Mouse (Mus musculus) kidney, embryonic 16.5 days (tissue): ENCODE measurements around the gene Usp20. TPM values are rescaled to one million over a fixed set of nuclear protein-coding genes. Genes with fewer than 3 reads are reported as not detected.

Experiments used
- ATAC-seq: fragments of 200-750 bp; cut with Nextera tagmentation; 2 replicates; pipeline ENCODE4 v1.8.0; 2017; ENCODE audit warnings: moderate TSS enrichment; ENCODE audit not compliant: low FRiP score, low TSS enrichment
- H3K27ac ChIP-seq: fragments of 300-500 bp; sonication (generic); 2 replicates; pipeline ENCODE4 v1.5.1; 2014; ENCODE audit warnings: low read length
- H3K27me3 ChIP-seq: fragments of 300-500 bp; sonication (generic); 2 replicates; pipeline ENCODE4 v1.6.1; 2014; ENCODE audit warnings: low read length, control low read depth, mixed read lengths; ENCODE audit not compliant: insufficient read depth
- H3K36me3 ChIP-seq: fragments of 300-500 bp; sonication (generic); 2 replicates; pipeline ENCODE4 v1.6.1; 2014; ENCODE audit warnings: low read length, control low read depth, mixed read lengths; ENCODE audit not compliant: insufficient read depth
- H3K4me1 ChIP-seq: fragments of 300-500 bp; sonication (generic); 2 replicates; pipeline ENCODE4 v1.6.1; 2014; ENCODE audit warnings: low read length, control low read depth, mixed read lengths; ENCODE audit not compliant: insufficient read depth
- H3K4me2 ChIP-seq: fragments of 300-500 bp; sonication (generic); replicated peaks from 2 replicates; pipeline ENCODE4 v1.6.1; 2014; ENCODE audit warnings: low read depth, low read length
- H3K4me3 ChIP-seq: fragments of 300-500 bp; sonication (generic); 2 replicates; pipeline ENCODE4 v1.5.1; 2014; ENCODE audit warnings: mild to moderate bottlenecking, low read length
- H3K9ac ChIP-seq: fragments of 300-500 bp; sonication (generic); replicated peaks from 2 replicates; pipeline ENCODE4 v1.6.1; 2014; ENCODE audit warnings: low read length
- H3K9me3 ChIP-seq: fragments of 300-500 bp; sonication (generic); 2 replicates; pipeline ENCODE4 v1.6.1; 2016; ENCODE audit warnings: low read length, control low read depth
- WGBS: fragments of 180-500 bp; shearing (Covaris S2); extraction: QIAGEN DNeasy Blood & Tissue Kit; methylation state at CpG from one replicate; pipeline ENCODE4 v1.1.7; 2014; 5-methylcytosine and 5-hydroxymethylcytosine counted together
- polyA plus RNA-seq: library from polyadenylated mRNA; unstranded; fragments of >200 nt; fragmentation: Nextera tagmentation; extraction: Ambion mirVana; gene quantifications from 2 replicates; pipeline ENCODE4 v1.2.1, GENCODE M21; 2015

Usp20 gene
- polyA plus RNA-seq, 1 experiment from 2014 or later: 22.6 TPM

DNA sequence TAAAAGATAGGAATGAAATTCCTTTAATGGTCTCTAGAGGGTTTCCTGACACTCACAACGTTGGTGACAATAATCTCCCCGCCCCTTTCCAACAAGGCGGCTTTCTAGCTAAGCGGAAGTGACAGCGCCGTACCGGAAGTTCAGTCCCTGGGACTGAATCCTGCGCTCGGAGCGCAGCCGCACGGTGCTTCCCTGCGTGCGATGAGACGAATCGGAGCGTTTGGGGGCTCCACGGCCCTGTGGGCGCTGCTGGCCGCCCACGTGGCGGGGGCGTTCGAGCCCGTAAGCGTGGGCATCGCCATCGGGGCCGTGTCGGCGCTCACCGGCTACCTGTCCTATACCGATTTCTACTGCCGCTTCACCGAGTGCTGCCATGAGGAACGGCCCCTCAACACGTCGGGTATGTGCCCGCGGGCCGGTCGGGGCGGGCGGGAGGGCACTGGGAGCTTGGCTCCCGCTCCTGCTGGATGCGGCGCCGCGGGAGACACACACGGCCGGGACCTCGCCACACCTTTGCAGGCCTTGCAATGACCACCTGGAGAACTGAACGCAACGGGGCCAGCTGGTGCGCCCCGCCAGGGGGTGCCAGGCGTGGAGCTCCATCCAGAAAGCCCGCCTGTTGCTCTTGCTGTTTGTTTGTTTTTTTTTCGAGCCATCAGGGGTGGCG is 29.1 kb upstream of the Usp20 start, which contains the start of gene Tor1b:
Gene Tor1b (plus strand): TSS at position 136 of the 667 bp plus-strand sequence.
- WGBS: under 1% methylated on average over 52 of the region's 60 CpGs
- ATAC-seq: peak; percentile 93
- H3K36me3 ChIP-seq: peaks cover 21% of the 10 kb centered on the region

DNA sequence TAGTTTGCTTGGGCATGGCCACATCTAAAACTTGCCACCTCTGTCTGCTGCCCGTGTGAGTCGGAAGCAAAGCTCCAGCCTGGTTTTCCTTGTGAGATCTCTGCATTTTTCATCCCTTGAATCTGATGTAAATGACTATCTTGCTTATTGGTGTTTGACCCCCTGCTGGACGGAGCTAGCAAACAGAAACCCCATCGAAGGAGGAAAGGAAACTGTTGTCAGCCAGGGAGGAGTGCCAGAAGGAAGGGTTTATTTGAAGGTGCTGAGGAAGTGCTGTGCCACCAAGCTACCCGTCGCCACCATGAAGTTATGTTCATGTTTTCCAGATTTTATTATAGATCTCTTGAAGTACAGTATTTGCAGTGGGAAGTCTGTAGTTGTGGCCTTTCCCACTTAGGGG is 27.3 kb upstream of the Usp20 start:
- Histone ChIP-seq H3K36me3 (peaks cover 38% of the 10 kb centered on the region), H3K4me3 (no peak overlapping the region), H3K9me3 (no peaks in the 10 kb centered on the region), H3K27me3 (no peaks in the 10 kb centered on the region), H3K4me1 (peaks cover 16% of the 10 kb centered on the region), H3K4me2 (peak overlapping the region; percentile 64; the same call in 1 of the 2 replicates), H3K27ac (no peak overlapping the region), H3K9ac (0 out of 2 replicates have a peak overlapping the region, but pooled peaks have one; percentile 6)
- no peak for ATAC-seq
- WGBS: 65% methylated on average over 6 of the region's 6 CpGs

More for the DNA sequence above, 29.1 kb upstream of the Usp20 start, which contains the start of gene Tor1b:
- peak within 1 kb of the TSS; percentile 85 for H3K4me3 ChIP-seq
- H3K27me3 ChIP-seq: no peaks in the 10 kb centered on the region
- H3K4me1 ChIP-seq: peaks cover 16% of the 10 kb centered on the region
- no peaks in the 10 kb centered on the region for H3K9me3 ChIP-seq
- peak within 1 kb of the TSS; percentile 92 for H3K9ac ChIP-seq
- H3K27ac ChIP-seq: peak within 1 kb of the TSS; percentile 83
- H3K4me2 ChIP-seq: peak within 1 kb of the TSS; percentile 64

DNA sequence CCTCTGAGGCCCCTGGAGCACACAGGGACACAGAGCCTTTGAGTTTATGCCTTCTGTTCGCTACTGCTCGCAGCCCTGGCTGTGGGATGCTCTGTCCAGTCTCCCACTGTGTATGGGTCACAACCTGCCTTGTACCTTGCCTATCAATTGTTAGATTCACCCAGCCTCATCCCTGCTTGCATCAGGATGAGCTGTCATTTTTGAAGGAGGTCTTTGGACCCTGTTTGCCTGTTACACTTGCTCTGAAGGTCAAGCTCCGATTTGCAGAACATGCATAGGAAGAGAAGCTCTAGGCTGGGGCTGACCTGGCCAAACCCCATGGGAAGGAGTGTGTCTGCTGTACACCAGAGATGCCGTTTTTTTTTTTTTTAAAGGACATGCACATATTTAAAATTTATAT is 24.6 kb upstream of the Usp20 start:
- H3K4me3 ChIP-seq: no peak overlapping the region
- H3K4me1 ChIP-seq: peaks cover 16% of the 10 kb centered on the region
- no peaks in the 10 kb centered on the region for H3K27me3 ChIP-seq
- H3K9ac ChIP-seq: no peak overlapping the region
- no peak overlapping the region for H3K4me2 ChIP-seq
- H3K9me3 ChIP-seq: no peaks in the 10 kb centered on the region
- WGBS: 73% methylated on average over 4 of the region's 4 CpGs
- H3K27ac ChIP-seq: no peak overlapping the region
- peaks cover 64% of the 10 kb centered on the region for H3K36me3 ChIP-seq
- no peak for ATAC-seq

DNA sequence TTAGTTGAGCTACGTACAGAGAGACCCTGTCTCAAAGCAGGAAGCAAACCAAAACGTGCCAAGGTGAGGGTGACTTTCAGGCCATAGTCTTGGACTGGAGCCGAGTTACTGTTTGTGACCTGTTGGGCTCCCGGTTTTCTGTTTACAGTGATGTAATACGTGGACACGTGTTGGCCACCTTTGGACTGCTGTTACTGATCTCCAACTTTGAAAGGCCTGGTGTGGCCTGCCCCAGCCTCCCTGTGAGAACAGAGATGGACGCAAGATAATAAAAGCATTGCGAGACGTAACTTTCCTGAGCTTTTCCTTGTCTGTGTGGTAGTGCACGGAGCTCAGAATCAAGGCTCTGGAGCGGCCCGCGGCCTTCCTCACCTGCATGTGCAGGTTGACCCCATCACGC is 23.4 kb upstream of the Usp20 start:
- no peaks in the 10 kb centered on the region for H3K27me3 ChIP-seq
- H3K9me3 ChIP-seq: no peaks in the 10 kb centered on the region
- ATAC-seq: no peak
- no peak overlapping the region for H3K9ac ChIP-seq
- no peak overlapping the region for H3K4me3 ChIP-seq
- WGBS: 93% methylated on average over 14 of the region's 14 CpGs
- H3K4me1 ChIP-seq: peaks cover 13% of the 10 kb centered on the region
- H3K36me3 ChIP-seq: peaks cover 76% of the 10 kb centered on the region
- no peak overlapping the region for H3K4me2 ChIP-seq
- H3K27ac ChIP-seq: no peak overlapping the region

DNA sequence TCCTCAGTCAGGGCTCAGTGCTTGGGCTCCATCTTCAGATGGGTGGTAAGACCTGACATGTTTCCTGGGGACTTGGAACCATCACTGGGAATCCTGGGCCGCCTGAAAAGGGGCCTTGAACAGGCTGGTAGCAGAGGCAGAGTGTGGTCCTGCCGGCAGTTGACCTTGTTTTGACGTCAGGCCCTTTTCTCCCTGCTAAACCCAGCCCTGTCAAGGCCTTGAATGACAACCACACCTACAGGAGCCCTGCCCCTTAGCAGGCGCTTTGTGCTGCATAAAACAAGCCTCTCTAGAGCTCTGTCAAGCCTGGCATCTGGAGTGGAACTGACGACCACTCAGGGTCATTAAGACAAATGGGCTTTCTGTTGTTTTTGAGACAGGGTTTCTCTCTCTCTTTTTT is 22.2 kb upstream of the Usp20 start:
- Histone ChIP-seq H3K9ac (no peak overlapping the region), H3K4me1 (0 out of 2 replicates have a peak, but pooled peaks cover 4% of the 10 kb centered on the region), H3K36me3 (peaks cover 81% of the 10 kb centered on the region), H3K27me3 (no peaks in the 10 kb centered on the region), H3K4me3 (no peak overlapping the region), H3K9me3 (no peaks in the 10 kb centered on the region), H3K27ac (no peak overlapping the region), H3K4me2 (no peak overlapping the region)
- ATAC-seq: no peak
- WGBS: 37% methylated on average over 5 of the region's 5 CpGs

DNA sequence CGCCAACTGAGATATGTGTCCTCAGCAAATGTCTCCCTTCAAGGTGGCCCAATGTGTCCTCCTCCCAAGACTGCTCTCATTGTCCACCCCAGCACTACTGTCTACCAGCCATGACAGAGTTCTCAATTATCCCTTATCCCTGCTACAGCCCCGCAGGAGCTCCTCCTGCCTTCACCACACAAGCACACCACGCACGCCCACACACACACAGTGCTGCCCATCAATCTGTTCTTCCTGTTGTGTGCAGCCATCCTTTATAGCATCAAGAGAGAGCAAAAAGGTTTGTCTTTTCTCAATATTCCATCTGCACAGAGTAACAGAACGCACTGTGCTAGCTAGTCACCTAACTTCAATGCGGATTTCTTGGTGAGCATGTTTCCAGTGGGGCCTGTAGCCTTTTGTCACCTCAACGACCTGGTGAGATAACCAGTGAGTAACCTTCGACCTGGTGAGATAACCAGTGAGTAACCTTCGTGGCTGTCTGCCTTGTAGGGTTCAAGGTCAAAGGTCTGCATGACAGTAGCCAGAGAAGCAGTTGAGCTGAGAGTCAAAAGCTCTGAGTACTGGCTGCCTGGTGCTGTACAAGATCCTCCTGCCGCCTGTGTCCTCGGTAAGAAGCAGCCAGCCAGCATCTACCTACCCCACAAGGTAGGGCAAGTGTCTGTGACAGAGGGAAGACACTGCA is 19.4 kb upstream of the Usp20 start:
- H3K9ac ChIP-seq: no peak overlapping the region

DNA sequence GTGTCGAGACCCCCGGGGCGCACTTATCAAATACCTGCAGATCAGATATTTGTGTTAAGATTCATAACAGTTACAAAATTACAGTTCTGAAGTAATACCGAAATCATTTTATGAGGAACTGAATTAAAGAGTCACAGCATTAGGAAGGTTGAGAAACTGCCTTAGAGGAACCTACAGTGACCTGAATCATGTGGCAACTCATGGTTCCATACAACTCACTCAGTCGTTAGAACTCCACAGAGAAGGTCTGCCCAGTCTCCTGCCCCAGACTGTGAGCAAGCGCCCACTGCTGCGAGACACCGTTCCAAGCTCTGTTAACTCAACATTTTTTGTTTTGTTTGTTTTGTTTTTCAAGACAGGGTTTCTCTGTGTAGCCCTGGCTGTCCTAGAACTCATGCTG is 16.5 kb upstream of the Usp20 start:
- Histone ChIP-seq H3K36me3 (peaks cover 44% of the 10 kb centered on the region), H3K4me3 (no peak overlapping the region), H3K27me3 (no peaks in the 10 kb centered on the region), H3K4me2 (no peak overlapping the region), H3K27ac (no peak overlapping the region), H3K9ac (no peak overlapping the region), H3K9me3 (peaks cover 3% of the 10 kb centered on the region; the same call in 1 of the 2 replicates), H3K4me1 (peaks cover 11% of the 10 kb centered on the region)
- 94% methylated on average over 8 of the region's 8 CpGs for WGBS
- no peak for ATAC-seq

More for the DNA sequence above, 19.4 kb upstream of the Usp20 start:
- Histone ChIP-seq H3K4me3 (no peak overlapping the region), H3K4me2 (no peak overlapping the region), H3K27me3 (no peaks in the 10 kb centered on the region), H3K9me3 (no peaks in the 10 kb centered on the region), H3K36me3 (peaks cover 66% of the 10 kb centered on the region), H3K27ac (no peak overlapping the region), H3K4me1 (peaks cover 11% of the 10 kb centered on the region)
- ATAC-seq: no peak
- 82% methylated on average over 11 of the region's 11 CpGs for WGBS

DNA sequence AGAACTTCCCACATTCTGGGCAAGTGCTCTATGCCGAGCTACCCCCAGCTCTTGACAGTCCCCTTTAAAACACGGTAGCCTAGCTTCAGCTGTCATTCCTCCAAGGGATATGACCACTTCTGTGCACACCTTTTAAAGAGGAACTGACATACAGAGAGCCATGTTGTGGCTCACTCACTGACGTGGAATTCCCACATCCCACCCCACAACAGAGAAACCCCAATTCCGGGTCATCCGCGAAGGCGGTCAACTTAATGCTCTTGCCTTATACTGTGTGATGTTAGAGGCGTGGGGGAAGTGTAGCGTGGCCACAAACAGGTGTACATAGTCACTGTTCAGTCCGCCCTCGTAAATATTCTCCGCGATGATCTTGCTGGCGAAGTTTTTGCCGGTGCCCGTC is 15.3 kb upstream of the Usp20 start:
- H3K27ac ChIP-seq: no peak overlapping the region; the same call in 1 of the 2 replicates
- peak overlapping the region; percentile 93 for H3K9ac ChIP-seq

DNA sequence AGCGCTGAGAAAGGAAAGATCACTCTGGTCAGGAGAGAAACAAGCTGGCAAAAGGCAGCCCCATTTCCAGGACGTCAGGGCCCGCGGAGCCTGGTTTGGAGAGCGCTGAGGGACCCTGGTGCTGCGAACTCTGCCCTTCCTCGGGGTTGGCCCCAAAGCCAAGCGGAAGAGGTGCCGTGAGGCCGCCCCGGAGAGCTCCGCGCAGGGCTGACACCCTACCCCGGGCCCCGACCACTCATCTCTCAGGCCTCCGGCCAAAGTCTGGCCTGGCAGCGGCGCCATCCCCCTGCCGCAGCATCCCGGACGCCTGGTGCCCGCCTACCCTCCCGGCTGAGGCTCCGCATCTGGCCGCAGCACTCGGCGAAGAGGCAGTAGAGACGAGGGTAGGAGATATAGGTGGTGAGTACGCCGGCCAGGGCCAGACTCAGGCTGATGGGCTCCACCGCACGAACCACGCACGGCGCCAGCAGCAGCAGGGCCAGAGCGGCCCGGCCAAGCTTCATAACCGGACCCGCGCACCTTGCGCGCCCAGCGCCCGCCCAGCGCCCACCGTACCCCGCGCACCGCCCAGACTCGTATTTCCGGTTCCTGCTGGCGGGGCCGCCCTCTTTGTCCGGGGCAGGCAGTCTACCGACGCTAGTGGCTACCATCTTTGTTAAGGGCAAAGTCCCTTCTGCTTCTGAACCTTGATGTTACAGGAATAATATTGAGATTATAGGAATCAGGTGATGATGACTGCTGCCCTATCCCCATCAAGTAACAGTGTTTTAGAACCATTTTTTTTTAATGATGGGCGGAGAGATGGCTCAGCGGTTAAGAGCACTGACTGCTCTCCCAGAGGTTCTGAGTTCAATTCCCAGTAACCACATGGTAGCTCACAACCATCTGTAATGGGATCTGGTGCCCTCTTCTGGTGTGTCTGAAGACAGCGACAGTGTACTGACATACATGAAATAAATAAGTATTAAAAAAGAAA is 14.4 kb upstream of the Usp20 start, which contains the start of gene Tor1a:
Gene Tor1a (minus strand): TSS at position 582 of the 976 bp plus-strand sequence.
- WGBS: 3% methylated on average over 59 of the region's 59 CpGs
- peak within 1 kb of the TSS; percentile 82 for H3K27ac ChIP-seq
- peak within 1 kb of the TSS; percentile 93 for H3K9ac ChIP-seq

More for the DNA sequence above, 15.3 kb upstream of the Usp20 start:
- H3K36me3 ChIP-seq: peaks cover 33% of the 10 kb centered on the region
- no peaks in the 10 kb centered on the region for H3K27me3 ChIP-seq
- peak; percentile 33; the same call in 1 of the 2 replicates for ATAC-seq
- WGBS: 8% methylated on average over 16 of the region's 16 CpGs
- peaks cover 11% of the 10 kb centered on the region for H3K4me1 ChIP-seq
- H3K9me3 ChIP-seq: peaks cover 3% of the 10 kb centered on the region; the same call in 1 of the 2 replicates
- H3K4me3 ChIP-seq: peak overlapping the region; percentile 99
- H3K4me2 ChIP-seq: peak overlapping the region; percentile 84

More for the DNA sequence above, 14.4 kb upstream of the Usp20 start, which contains the start of gene Tor1a:
- Histone ChIP-seq H3K9me3 (peaks cover 3% of the 10 kb centered on the region; the same call in 1 of the 2 replicates), H3K4me3 (peak within 1 kb of the TSS; percentile 99), H3K36me3 (peaks cover 25% of the 10 kb centered on the region), H3K4me2 (peak within 1 kb of the TSS; percentile 84), H3K27me3 (no peaks in the 10 kb centered on the region), H3K4me1 (peaks cover 11% of the 10 kb centered on the region)
- peak; percentile 93 for ATAC-seq
